Mouse (Mus musculus) neural tube, embryonic 11.5 days (tissue): Measurements from ENCODE around the gene Fcmr. TPM values are rescaled to one million over a fixed set of nuclear protein-coding genes. Genes with fewer than 3 reads are reported as not detected.

Experiments
- ATAC-seq: fragments of 200-750 bp; cut with Nextera tagmentation; 2 replicates; pipeline ENCODE4 v1.8.0; 2017; ENCODE audit warnings: moderate number of reproducible peaks, mild to moderate bottlenecking, moderate TSS enrichment, moderate library complexity; ENCODE audit not compliant: insufficient read depth, low FRiP score, low TSS enrichment
- DNase-seq: peaks from one replicate; pipeline ENCODE4 v3.0.0-alpha.2; 2015; ENCODE audit warnings: low spot score
- H3K27ac ChIP-seq: fragments of 300-500 bp; sonication (generic); 2 replicates; pipeline ENCODE4 v1.5.1; 2014; ENCODE audit warnings: low read depth, mild to moderate bottlenecking, low read length
- H3K27me3 ChIP-seq: fragments of 300-500 bp; sonication (generic); 2 replicates; pipeline ENCODE4 v1.6.1; 2014; ENCODE audit warnings: mild to moderate bottlenecking, low read length, mixed read lengths; ENCODE audit not compliant: control insufficient read depth, insufficient read depth
- H3K36me3 ChIP-seq: fragments of 300-500 bp; sonication (generic); 2 replicates; pipeline ENCODE4 v1.6.1; 2014; ENCODE audit warnings: mild to moderate bottlenecking, low read length, moderate library complexity, mixed read lengths; ENCODE audit not compliant: control insufficient read depth, insufficient read depth
- H3K4me1 ChIP-seq: fragments of 300-500 bp; sonication (generic); 2 replicates; pipeline ENCODE4 v1.6.1; 2014; ENCODE audit warnings: low read length, mixed read lengths; ENCODE audit not compliant: control insufficient read depth, insufficient read depth
- H3K4me2 ChIP-seq: fragments of 300-500 bp; sonication (generic); 2 replicates; pipeline ENCODE4 v1.6.1; 2014; ENCODE audit warnings: low read depth, mild to moderate bottlenecking, moderate library complexity
- H3K4me3 ChIP-seq: fragments of 300-500 bp; sonication (generic); 2 replicates; pipeline ENCODE4 v1.5.1; 2014; ENCODE audit warnings: low read depth, low read length
- H3K9ac ChIP-seq: fragments of 300-500 bp; sonication (generic); 2 replicates; pipeline ENCODE4 v1.6.1; 2014; ENCODE audit warnings: mild to moderate bottlenecking, low read length
- H3K9me3 ChIP-seq: fragments of 300-500 bp; sonication (generic); 2 replicates; pipeline ENCODE4 v1.6.1; 2016; ENCODE audit warnings: low read length; ENCODE audit not compliant: control insufficient read depth
- WGBS: fragments of 180-500 bp; shearing (Covaris S2); extraction: QIAGEN DNeasy Blood & Tissue Kit; methylation state at CpG from one replicate; pipeline ENCODE4 v1.1.7; 2014; 5-methylcytosine and 5-hydroxymethylcytosine counted together
- polyA plus RNA-seq: library from polyadenylated mRNA; unstranded; fragments of >200 nt; fragmentation: Nextera tagmentation; extraction: Ambion mirVana; gene quantifications from 2 replicates; pipeline ENCODE4 v1.2.1, GENCODE M21; 2014

The Fcmr gene
- polyA plus RNA-seq, 1 experiment from 2014 or later: not detected

GRCm38 (mm10) chr1:130854819-130855218 lies 10.7 kb upstream of the Fcmr start:
- ATAC-seq (no peak), DNase-seq (no peak)
- no peak overlapping the region for H3K9ac ChIP-seq
- H3K27me3 ChIP-seq: no peaks in the 10 kb centered on the region
- no peak overlapping the region for H3K4me3 ChIP-seq
- no peaks in the 10 kb centered on the region for H3K36me3 ChIP-seq
- H3K9me3 ChIP-seq: no peaks in the 10 kb centered on the region
- H3K4me2 ChIP-seq: no peak overlapping the region
- no peak overlapping the region for H3K27ac ChIP-seq
- WGBS: 90% methylated on average over 9 of the region's 9 CpGs
- no peaks in the 10 kb centered on the region for H3K4me1 ChIP-seq

GRCm38 (mm10) chr1:130855723-130856122 lies 9.7 kb upstream of the Fcmr start:
- Histone ChIP-seq H3K4me2 (no peak overlapping the region), H3K9ac (no peak overlapping the region), H3K36me3 (no peaks in the 10 kb centered on the region), H3K27ac (no peak overlapping the region), H3K9me3 (no peaks in the 10 kb centered on the region), H3K27me3 (no peaks in the 10 kb centered on the region), H3K4me3 (no peak overlapping the region), H3K4me1 (no peaks in the 10 kb centered on the region)
- WGBS: 81% methylated on average over 2 of the region's 2 CpGs
- no peak for ATAC-seq
- no peak for DNase-seq

- Histone ChIP-seq H3K27ac (no peak overlapping the region), H3K27me3 (no peaks in the 10 kb centered on the region), H3K9ac (no peak overlapping the region), H3K4me3 (no peak overlapping the region), H3K4me1 (no peaks in the 10 kb centered on the region), H3K4me2 (no peak overlapping the region), H3K9me3 (no peaks in the 10 kb centered on the region), H3K36me3 (no peaks in the 10 kb centered on the region)
- DNase-seq: no peak
- no peak for ATAC-seq
- WGBS: 91% methylated on average over 4 of the region's 4 CpGs
Measured at GRCm38 (mm10) chr1:130857456-130857855, 8.0 kb upstream of the Fcmr start.

GRCm38 (mm10) chr1:130864238-130864637 lies 1.2 kb upstream of the Fcmr start:
- Histone ChIP-seq H3K9ac (no peak overlapping the region), H3K27ac (no peak overlapping the region), H3K4me2 (no peak overlapping the region), H3K36me3 (no peaks in the 10 kb centered on the region), H3K4me3 (no peak overlapping the region), H3K4me1 (no peaks in the 10 kb centered on the region), H3K9me3 (no peaks in the 10 kb centered on the region), H3K27me3 (no peaks in the 10 kb centered on the region)
- ATAC-seq (no peak), DNase-seq (no peak)
- 84% methylated on average over 4 of the region's 4 CpGs for WGBS

- no peak for DNase-seq
- H3K4me1 ChIP-seq: no peaks in the 10 kb centered on the region
- H3K4me2 ChIP-seq: no peak overlapping the region
- ATAC-seq: no peak
- H3K27me3 ChIP-seq: no peaks in the 10 kb centered on the region
- H3K27ac ChIP-seq: no peak overlapping the region
- WGBS: 92% methylated on average over 5 of the region's 5 CpGs
- no peak overlapping the region for H3K9ac ChIP-seq
- H3K4me3 ChIP-seq: no peak overlapping the region
- H3K36me3 ChIP-seq: no peaks in the 10 kb centered on the region
- H3K9me3 ChIP-seq: no peaks in the 10 kb centered on the region
Measured at GRCm38 (mm10) chr1:130864741-130865140, 728 bp upstream of the Fcmr start.

GRCm38 (mm10) chr1:130872912-130873311 lies 7.4 kb downstream of the Fcmr start:
- Histone ChIP-seq H3K4me2 (no peak overlapping the region), H3K9ac (no peak overlapping the region), H3K27ac (no peak overlapping the region), H3K9me3 (no peaks in the 10 kb centered on the region), H3K4me1 (no peaks in the 10 kb centered on the region), H3K36me3 (no peaks in the 10 kb centered on the region), H3K4me3 (no peak overlapping the region), H3K27me3 (peaks cover 7% of the 10 kb centered on the region; the same call in 1 of the 2 replicates)
- ATAC-seq (no peak), DNase-seq (no peak)
- WGBS: 94% methylated on average over 2 of the region's 2 CpGs

- Histone ChIP-seq H3K27me3 (peaks cover 12% of the 10 kb centered on the region; the same call in 1 of the 2 replicates), H3K4me1 (no peaks in the 10 kb centered on the region), H3K9ac (no peak overlapping the region), H3K9me3 (no peaks in the 10 kb centered on the region), H3K27ac (no peak overlapping the region), H3K36me3 (no peaks in the 10 kb centered on the region), H3K4me3 (no peak overlapping the region), H3K4me2 (no peak overlapping the region)
- WGBS: 49% methylated on average over 3 of the region's 3 CpGs
- ATAC-seq: no peak
- peak; percentile 46 for DNase-seq
Measured at GRCm38 (mm10) chr1:130875139-130875538, 9.7 kb downstream of the Fcmr start.

GRCm38 (mm10) chr1:130875910-130876309 lies 10.4 kb downstream of the Fcmr start:
- DNase-seq: no peak
- Histone ChIP-seq H3K4me2 (no peak overlapping the region), H3K9ac (no peak overlapping the region), H3K27ac (no peak overlapping the region), H3K9me3 (no peaks in the 10 kb centered on the region), H3K36me3 (no peaks in the 10 kb centered on the region), H3K4me1 (no peaks in the 10 kb centered on the region), H3K27me3 (peaks cover 14% of the 10 kb centered on the region; the same call in 1 of the 2 replicates), H3K4me3 (no peak overlapping the region)
- no peak for ATAC-seq
- WGBS: 78% methylated on average over 3 of the region's 3 CpGs

GRCm38 (mm10) chr1:130876931-130877509 lies 11.6 kb downstream of the Fcmr start:
- H3K4me3 ChIP-seq: no peak overlapping the region
- peak; percentile 44; the same call in 1 of the 2 replicates for ATAC-seq
- H3K27ac ChIP-seq: no peak overlapping the region
- peak; percentile 55 for DNase-seq
- no peak overlapping the region for H3K9ac ChIP-seq
- H3K27me3 ChIP-seq: peaks cover 14% of the 10 kb centered on the region; the same call in 1 of the 2 replicates
- 20% methylated on average over 3 of the region's 3 CpGs for WGBS
- no peaks in the 10 kb centered on the region for H3K4me1 ChIP-seq
- H3K36me3 ChIP-seq: no peaks in the 10 kb centered on the region
- no peak overlapping the region for H3K4me2 ChIP-seq
- no peaks in the 10 kb centered on the region for H3K9me3 ChIP-seq
